Mouse (Mus musculus): ENCODE measurements at regions not wholly inside any gene's neighbourhood (a gene's known extent, or its start where the extent isn't known, plus 50 kb on each side); places are given as distances from the start of the nearest gene placed in this dataset.

- Histone ChIP-seq H3K4me2 (ENCODE audit: low read depth) (peak overlapping the region; percentile 14; the same call in 1 of the 2 replicates), H3K4me3 (ENCODE audit: low read depth, low read length) (no peak overlapping the region), H3K9ac (ENCODE audit: low read length) (no peak overlapping the region)
Measured at GRCm38 (mm10) chr11:109069326-109069709, 74.9 kb downstream of the E030025P04Rik start.

GRCm38 (mm10) chr11:109068371-109069325, 75.5 kb downstream of the E030025P04Rik start:
- Histone ChIP-seq H3K4me2 (ENCODE audit: low read depth) (peak overlapping the region; percentile 14), H3K9ac (ENCODE audit: low read length) (no peak overlapping the region)

More at GRCm38 (mm10) chr11:109069326-109069709, 74.9 kb downstream of the E030025P04Rik start:
- H3K27me3 ChIP-seq (ENCODE audit: control insufficient read depth, insufficient read depth, low read length), result no peaks in the 10 kb centered on the region
- peaks cover 30% of the 10 kb centered on the region for H3K4me1 ChIP-seq (ENCODE audit: control insufficient read depth, insufficient read depth, low read length)
- ATAC-seq (ENCODE audit: insufficient read depth, low FRiP score, low TSS enrichment), result peak; percentile 49
- H3K9me3 ChIP-seq (ENCODE audit: control insufficient read depth, low read length), result no peaks in the 10 kb centered on the region
- H3K27ac ChIP-seq (ENCODE audit: low read depth, low read length), result peak overlapping the region; percentile 88
- H3K36me3 ChIP-seq (ENCODE audit: control insufficient read depth, insufficient read depth, low read length), result no peaks in the 10 kb centered on the region
- 22% methylated on average over 6 of the region's 6 CpGs for WGBS
- DNase-seq (ENCODE audit: low spot score), result no peak

GRCm38 (mm10) chr11:109067733-109068132, 76.4 kb downstream of the E030025P04Rik start:
- Histone ChIP-seq H3K36me3 (ENCODE audit: control insufficient read depth, insufficient read depth, low read length) (no peaks in the 10 kb centered on the region), H3K4me2 (ENCODE audit: low read depth) (no peak overlapping the region), H3K27ac (ENCODE audit: low read depth, low read length) (peak overlapping the region; percentile 88), H3K4me3 (ENCODE audit: low read depth, low read length) (no peak overlapping the region), H3K9ac (ENCODE audit: low read length) (no peak overlapping the region), H3K9me3 (ENCODE audit: control insufficient read depth, low read length) (no peaks in the 10 kb centered on the region), H3K4me1 (ENCODE audit: control insufficient read depth, insufficient read depth, low read length) (peaks cover 30% of the 10 kb centered on the region), H3K27me3 (ENCODE audit: control insufficient read depth, insufficient read depth, low read length) (no peaks in the 10 kb centered on the region)
- ATAC-seq (ENCODE audit: insufficient read depth, low FRiP score, low TSS enrichment) (no peak), DNase-seq (ENCODE audit: low spot score) (no peak)
- 66% methylated on average over 7 of the region's 7 CpGs for WGBS

More at GRCm38 (mm10) chr11:109068371-109069325, 75.5 kb downstream of the E030025P04Rik start:
- no peaks in the 10 kb centered on the region for H3K27me3 ChIP-seq (ENCODE audit: control insufficient read depth, insufficient read depth, low read length)
- no peaks in the 10 kb centered on the region for H3K9me3 ChIP-seq (ENCODE audit: control insufficient read depth, low read length)
- no peaks in the 10 kb centered on the region for H3K36me3 ChIP-seq (ENCODE audit: control insufficient read depth, insufficient read depth, low read length)
- ATAC-seq (ENCODE audit: insufficient read depth, low FRiP score, low TSS enrichment), result peak; percentile 94
- no peak overlapping the region for H3K4me3 ChIP-seq (ENCODE audit: low read depth, low read length)
- peak; percentile 84 for DNase-seq (ENCODE audit: low spot score)
- H3K4me1 ChIP-seq (ENCODE audit: control insufficient read depth, insufficient read depth, low read length), result peaks cover 30% of the 10 kb centered on the region
- H3K27ac ChIP-seq (ENCODE audit: low read depth, low read length), result peak overlapping the region; percentile 88
- WGBS, result 7% methylated on average over 22 of the region's 22 CpGs

- DNase-seq (ENCODE audit: low spot score), result no peak
- 70% methylated on average over 4 of the region's 4 CpGs for WGBS
- no peak overlapping the region for H3K4me3 ChIP-seq (ENCODE audit: low read depth, low read length)
Measured at GRCm38 (mm10) chr11:109061971-109062370, 82.2 kb downstream of the E030025P04Rik start.

GRCm38 (mm10) chr11:109060527-109060908, 83.7 kb downstream of the E030025P04Rik start:
- Histone ChIP-seq H3K27me3 (ENCODE audit: control insufficient read depth, insufficient read depth, low read length) (no peaks in the 10 kb centered on the region), H3K27ac (ENCODE audit: low read depth, low read length) (no peak overlapping the region), H3K9ac (ENCODE audit: low read length) (no peak overlapping the region), H3K4me1 (ENCODE audit: control insufficient read depth, insufficient read depth, low read length) (no peaks in the 10 kb centered on the region), H3K36me3 (ENCODE audit: control insufficient read depth, insufficient read depth, low read length) (no peaks in the 10 kb centered on the region), H3K4me2 (ENCODE audit: low read depth) (no peak overlapping the region), H3K4me3 (ENCODE audit: low read depth, low read length) (no peak overlapping the region), H3K9me3 (ENCODE audit: control insufficient read depth, low read length) (no peaks in the 10 kb centered on the region)
- no peak for ATAC-seq (ENCODE audit: insufficient read depth, low FRiP score, low TSS enrichment)
- 58% methylated on average over 3 of the region's 3 CpGs for WGBS
- DNase-seq (ENCODE audit: low spot score), result no peak

More at GRCm38 (mm10) chr11:109061971-109062370, 82.2 kb downstream of the E030025P04Rik start:
- no peak overlapping the region for H3K9ac ChIP-seq (ENCODE audit: low read length)
- H3K9me3 ChIP-seq (ENCODE audit: control insufficient read depth, low read length), result no peaks in the 10 kb centered on the region
- no peak for ATAC-seq (ENCODE audit: insufficient read depth, low FRiP score, low TSS enrichment)
- H3K27me3 ChIP-seq (ENCODE audit: control insufficient read depth, insufficient read depth, low read length), result no peaks in the 10 kb centered on the region
- H3K4me1 ChIP-seq (ENCODE audit: control insufficient read depth, insufficient read depth, low read length), result no peaks in the 10 kb centered on the region
- no peaks in the 10 kb centered on the region for H3K36me3 ChIP-seq (ENCODE audit: control insufficient read depth, insufficient read depth, low read length)
- no peak overlapping the region for H3K27ac ChIP-seq (ENCODE audit: low read depth, low read length)
- no peak overlapping the region for H3K4me2 ChIP-seq (ENCODE audit: low read depth)

- H3K9me3 ChIP-seq (ENCODE audit: control insufficient read depth, low read length), result no peaks in the 10 kb centered on the region
- no peaks in the 10 kb centered on the region for H3K4me1 ChIP-seq (ENCODE audit: control insufficient read depth, insufficient read depth, low read length)
- 86% methylated on average over 12 of the region's 12 CpGs for WGBS
- no peak overlapping the region for H3K27ac ChIP-seq (ENCODE audit: low read depth, low read length)
- H3K4me3 ChIP-seq (ENCODE audit: low read depth, low read length), result no peak overlapping the region
- no peak for DNase-seq (ENCODE audit: low spot score)
- H3K27me3 ChIP-seq (ENCODE audit: control insufficient read depth, insufficient read depth, low read length), result no peaks in the 10 kb centered on the region
- H3K36me3 ChIP-seq (ENCODE audit: control insufficient read depth, insufficient read depth, low read length), result no peaks in the 10 kb centered on the region
- H3K4me2 ChIP-seq (ENCODE audit: low read depth), result no peak overlapping the region
- ATAC-seq (ENCODE audit: insufficient read depth, low FRiP score, low TSS enrichment), result no peak
- H3K9ac ChIP-seq (ENCODE audit: low read length), result no peak overlapping the region
Measured at GRCm38 (mm10) chr11:109059863-109060526, 84.2 kb downstream of the E030025P04Rik start.

- Histone ChIP-seq H3K4me2 (ENCODE audit: low read depth) (no peak overlapping the region), H3K27ac (ENCODE audit: low read depth, low read length) (no peak overlapping the region), H3K4me3 (ENCODE audit: low read depth, low read length) (no peak overlapping the region), H3K27me3 (ENCODE audit: control insufficient read depth, insufficient read depth, low read length) (no peaks in the 10 kb centered on the region), H3K9ac (ENCODE audit: low read length) (no peak overlapping the region), H3K4me1 (ENCODE audit: control insufficient read depth, insufficient read depth, low read length) (no peaks in the 10 kb centered on the region), H3K36me3 (ENCODE audit: control insufficient read depth, insufficient read depth, low read length) (no peaks in the 10 kb centered on the region), H3K9me3 (ENCODE audit: control insufficient read depth, low read length) (no peaks in the 10 kb centered on the region)
- no peak for DNase-seq (ENCODE audit: low spot score)
- no peak for ATAC-seq (ENCODE audit: insufficient read depth, low FRiP score, low TSS enrichment)
Measured at GRCm38 (mm10) chr11:109058021-109058420, 86.1 kb downstream of the E030025P04Rik start.

GRCm38 (mm10) chr11:109048257-109049101, 95.7 kb downstream of the E030025P04Rik start:
- no peaks in the 10 kb centered on the region for H3K36me3 ChIP-seq (ENCODE audit: control insufficient read depth, insufficient read depth, low read length)
- ATAC-seq (ENCODE audit: insufficient read depth, low FRiP score, low TSS enrichment) (no peak), DNase-seq (ENCODE audit: low spot score) (no peak)
- no peaks in the 10 kb centered on the region for H3K9me3 ChIP-seq (ENCODE audit: control insufficient read depth, low read length)
- H3K9ac ChIP-seq (ENCODE audit: low read length), result no peak overlapping the region
- no peak overlapping the region for H3K27ac ChIP-seq (ENCODE audit: low read depth, low read length)
- no peak overlapping the region for H3K4me3 ChIP-seq (ENCODE audit: low read depth, low read length)
- H3K4me1 ChIP-seq (ENCODE audit: control insufficient read depth, insufficient read depth, low read length), result no peaks in the 10 kb centered on the region
- no peaks in the 10 kb centered on the region for H3K27me3 ChIP-seq (ENCODE audit: control insufficient read depth, insufficient read depth, low read length)
- no peak overlapping the region for H3K4me2 ChIP-seq (ENCODE audit: low read depth)
- WGBS, result 69% methylated on average over 10 of the region's 10 CpGs
